Mouse (Mus musculus): ENCODE measurements around the gene Safb2. TPM values are rescaled to one million over a fixed set of nuclear protein-coding genes. Genes with fewer than 3 reads are reported as not detected.
"Not testable (repeated sequence)": the region's sequence is repeated elsewhere in the genome, so short reads cannot be mapped to it uniquely, and the experiment has no call there.

Safb2 gene
- polyA plus RNA-seq, 1 experiment from 2014 or later: 105 TPM

DNA sequence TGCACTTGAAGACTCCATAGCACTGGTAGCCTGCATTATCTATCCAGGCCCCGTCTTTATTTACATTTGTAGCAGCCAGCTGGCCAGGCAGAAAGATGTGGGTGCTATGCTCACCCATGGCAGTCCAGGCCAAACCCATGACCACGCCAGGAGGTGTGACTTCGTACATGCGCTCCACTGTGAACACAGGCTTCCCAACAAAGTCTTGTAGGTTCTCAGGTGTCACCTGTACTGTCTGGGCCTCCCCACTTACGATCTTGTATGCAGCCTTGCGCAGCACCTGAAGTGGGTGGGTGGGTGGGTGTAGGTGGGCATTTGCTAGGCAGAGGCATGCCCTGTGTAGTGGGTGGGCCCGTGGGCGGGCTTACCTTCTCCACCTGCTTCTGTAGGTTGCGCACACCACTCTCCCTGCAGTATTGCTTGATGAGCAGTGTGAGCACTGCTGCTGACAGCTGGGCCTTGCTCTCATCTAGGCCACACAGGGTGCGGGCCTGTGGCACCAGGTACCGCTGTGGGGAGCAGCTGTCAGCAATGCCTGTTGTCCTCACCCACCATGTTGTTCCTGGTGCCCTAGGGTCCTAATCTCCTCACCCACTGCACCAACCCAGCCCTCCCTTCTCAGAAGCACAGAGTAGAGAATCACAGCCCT is 30.9 kb upstream of the Safb2 start:
- H3K4me1 ChIP-seq: peaks cover 27% of the 10 kb centered on the region

DNA sequence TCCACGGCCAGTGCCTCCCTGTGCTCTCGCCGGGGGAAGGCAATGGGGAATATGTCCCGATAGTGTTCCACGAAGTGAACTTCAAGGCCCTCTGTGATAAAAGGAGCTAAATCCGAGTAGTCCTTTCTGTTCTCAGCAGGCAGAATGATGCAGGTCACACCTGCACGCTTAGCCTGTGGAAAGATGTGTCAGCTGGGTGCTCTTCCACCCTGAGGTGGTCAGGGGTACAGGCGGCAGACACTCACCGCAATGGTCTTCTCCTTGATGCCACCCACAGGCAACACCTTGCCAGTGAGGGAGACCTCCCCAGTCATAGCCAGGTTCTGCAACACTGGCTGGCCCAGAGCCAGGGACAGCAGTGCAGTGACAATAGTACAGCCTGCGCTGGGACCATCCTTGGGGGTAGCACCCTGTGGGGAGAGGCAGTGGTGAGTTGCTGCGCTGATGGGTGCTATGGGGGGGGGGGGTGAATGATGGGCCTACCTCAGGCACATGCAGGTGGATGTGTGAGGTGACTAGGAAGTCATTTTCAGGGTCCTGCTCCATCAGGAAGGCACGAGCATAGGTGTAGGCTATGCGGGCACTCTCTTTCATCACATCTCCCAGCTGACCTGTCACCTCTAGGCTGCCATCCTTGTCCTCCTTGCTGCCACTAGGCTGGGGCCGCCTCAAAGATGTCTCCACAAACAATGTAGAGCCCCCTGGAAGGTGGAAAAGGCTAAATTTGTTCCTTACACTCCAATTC is 30.2 kb upstream of the Safb2 start:
- WGBS: 31% methylated on average over 14 of the region's 14 CpGs
- Histone ChIP-seq H3K4me2 (replicated peaks) (peak overlapping the region; percentile 84), H3K36me3 (peaks cover 52% of the 10 kb centered on the region), H3K4me3 (peak overlapping the region; percentile 71), H3K9ac (peak overlapping the region; percentile 90), H3K27ac (no peak overlapping the region), H3K27me3 (no peaks in the 10 kb centered on the region), H3K9me3 (replicated peaks) (no peaks in the 10 kb centered on the region), H3K4me1 (peaks cover 29% of the 10 kb centered on the region)
- no peak for ATAC-seq (ENCODE audit: low FRiP score)

More for the DNA sequence above, 30.9 kb upstream of the Safb2 start:
- Histone ChIP-seq H3K9me3 (replicated peaks) (no peaks in the 10 kb centered on the region), H3K9ac (peak overlapping the region; percentile 90), H3K27ac (no peak overlapping the region), H3K4me2 (replicated peaks) (peak overlapping the region; percentile 84), H3K36me3 (peaks cover 59% of the 10 kb centered on the region), H3K4me3 (peak overlapping the region; percentile 71; the same call in 1 of the 2 replicates), H3K27me3 (no peaks in the 10 kb centered on the region)
- no peak for ATAC-seq (ENCODE audit: low FRiP score)
- WGBS: 92% methylated on average over 11 of the region's 11 CpGs

DNA sequence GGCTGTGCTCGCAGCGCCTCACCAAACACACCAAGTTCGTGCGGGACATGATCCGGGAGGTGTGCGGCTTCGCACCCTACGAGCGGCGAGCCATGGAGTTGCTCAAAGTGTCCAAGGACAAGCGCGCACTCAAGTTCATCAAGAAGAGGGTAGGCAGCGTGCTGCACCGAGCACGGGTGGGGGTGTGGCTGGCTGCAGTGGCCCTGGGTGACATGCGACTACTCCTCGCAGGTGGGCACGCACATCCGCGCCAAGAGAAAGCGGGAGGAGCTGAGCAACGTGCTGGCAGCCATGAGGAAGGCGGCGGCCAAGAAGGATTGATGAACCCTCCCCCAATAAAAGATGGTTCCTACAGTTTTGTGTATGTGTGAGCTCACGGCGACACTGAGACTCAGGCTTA is 29.5 kb upstream of the Safb2 start:
- Histone ChIP-seq H3K4me3 (peak overlapping the region; percentile 71), H3K4me2 (replicated peaks) (peak overlapping the region; percentile 84), H3K36me3 (peaks cover 46% of the 10 kb centered on the region), H3K27ac (peak overlapping the region; percentile 91), H3K9ac (peak overlapping the region; percentile 90), H3K4me1 (peaks cover 33% of the 10 kb centered on the region)
- ATAC-seq (ENCODE audit: low FRiP score); H3K9me3 ChIP-seq (replicated peaks); H3K27me3 ChIP-seq: not testable (repeated sequence)
- under 1% methylated on average over 26 of the region's 26 CpGs for WGBS

DNA sequence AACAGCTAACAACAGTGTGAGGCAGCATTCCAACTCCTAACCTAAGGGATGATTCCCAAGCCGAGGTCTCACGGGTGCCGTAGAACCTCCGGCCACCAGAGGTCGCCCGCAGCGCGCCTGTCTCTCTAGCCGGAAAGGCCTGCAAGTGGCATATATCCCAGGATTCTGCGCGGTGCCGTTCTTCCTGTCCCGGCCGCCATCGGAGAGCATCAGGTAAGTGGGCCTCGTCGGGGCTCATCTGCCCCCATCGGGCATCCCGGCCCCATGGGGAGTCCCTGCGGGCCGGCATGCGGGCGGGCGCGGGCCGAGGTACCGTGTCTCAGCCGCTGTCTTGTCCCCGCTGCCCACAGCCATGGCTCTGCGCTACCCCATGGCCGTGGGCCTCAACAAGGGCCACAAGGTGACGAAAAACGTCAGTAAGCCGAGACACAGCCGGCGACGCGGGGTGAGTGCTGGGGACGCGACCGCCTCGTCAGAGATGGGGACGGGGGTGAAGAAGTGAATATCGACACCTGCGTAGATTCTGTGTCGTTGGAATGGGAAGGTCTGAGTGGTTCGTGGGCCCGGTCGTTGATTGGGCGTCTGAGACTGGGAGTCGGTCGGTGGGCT is 29.0 kb upstream of the Safb2 start, which contains the start of gene Rpl36:
TSS of gene Rpl36 (plus strand) at position 181 of the 609 bp plus-strand sequence.
- WGBS: under 1% methylated on average over 52 of the region's 52 CpGs
- Histone ChIP-seq H3K36me3 (peaks cover 40% of the 10 kb centered on the region), H3K4me2 (replicated peaks) (peak within 1 kb of the TSS; percentile 84), H3K4me1 (peaks cover 38% of the 10 kb centered on the region), H3K27me3 (no peaks in the 10 kb centered on the region), H3K4me3 (peak within 1 kb of the TSS; percentile 71), H3K9me3 (replicated peaks) (no peaks in the 10 kb centered on the region), H3K27ac (peak within 1 kb of the TSS; percentile 91), H3K9ac (peak within 1 kb of the TSS; percentile 90)
- peak; percentile 51 for ATAC-seq (ENCODE audit: low FRiP score)

DNA sequence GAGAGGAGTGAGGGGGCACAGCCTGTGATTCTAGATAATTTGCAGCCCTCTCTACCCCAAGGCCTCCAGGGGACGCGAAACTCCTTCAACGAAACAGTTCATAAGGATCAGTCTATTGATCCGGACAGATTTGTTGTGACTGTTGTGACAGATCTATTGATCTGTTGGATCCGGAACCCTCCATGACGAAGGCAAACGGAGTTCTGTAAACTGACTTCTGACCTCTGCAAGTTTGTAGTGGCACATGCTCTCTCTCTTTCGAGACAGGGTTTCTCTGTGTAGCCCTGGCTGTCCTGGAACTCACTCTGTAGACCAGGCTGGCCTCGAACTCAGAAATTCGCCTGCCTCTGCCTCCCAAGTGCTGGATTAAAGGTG is 28.2 kb upstream of the Safb2 start:
- 75% methylated on average over 10 of the region's 10 CpGs for WGBS

DNA sequence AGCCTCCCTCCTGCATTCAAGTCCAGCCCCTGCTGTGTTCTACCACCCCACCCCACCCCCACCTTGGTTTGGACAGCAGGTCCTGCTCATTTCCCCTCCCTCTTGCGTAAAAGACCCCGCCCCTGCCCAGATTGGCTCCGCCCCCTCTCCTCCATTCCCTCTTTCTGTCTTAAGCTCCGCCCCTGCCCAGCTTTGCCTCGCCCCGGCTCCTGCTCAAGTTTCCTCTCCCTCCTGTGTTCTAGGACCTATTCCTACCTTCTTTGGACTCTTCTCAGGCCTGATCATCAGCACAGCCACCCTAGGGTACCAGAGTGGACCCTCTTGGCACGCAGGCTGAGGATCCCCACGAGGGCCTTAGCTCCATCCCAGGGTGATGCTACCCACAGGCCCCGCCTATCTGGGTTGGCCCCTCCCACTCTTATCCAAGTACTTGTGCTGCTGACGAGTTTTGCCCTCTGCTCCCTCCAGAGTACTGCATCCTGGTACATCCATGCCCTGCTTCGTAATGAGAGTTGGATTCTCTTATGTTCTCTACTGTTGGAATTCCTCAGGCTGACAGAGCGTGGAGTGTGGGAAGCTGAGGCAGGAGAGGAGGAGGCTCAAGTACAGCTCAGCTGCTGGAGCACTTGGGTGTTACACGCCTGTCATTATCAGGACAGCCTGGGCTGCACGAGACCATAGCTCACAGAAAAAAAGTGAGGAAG is 27.6 kb upstream of the Safb2 start:
- Histone ChIP-seq H3K4me2 (replicated peaks) (no peak overlapping the region), H3K4me1 (peaks cover 47% of the 10 kb centered on the region), H3K9me3 (replicated peaks) (no peaks in the 10 kb centered on the region), H3K27me3 (no peaks in the 10 kb centered on the region), H3K27ac (no peak overlapping the region), H3K4me3 (no peak overlapping the region), H3K9ac (no peak overlapping the region), H3K36me3 (peaks cover 33% of the 10 kb centered on the region)
- WGBS: 14% methylated on average over 14 of the region's 14 CpGs
- no peak for ATAC-seq (ENCODE audit: low FRiP score)

More for the DNA sequence above, 28.2 kb upstream of the Safb2 start:
- Histone ChIP-seq H3K36me3 (peaks cover 34% of the 10 kb centered on the region), H3K4me1 (peaks cover 46% of the 10 kb centered on the region)
- not testable (repeated sequence) for H3K9me3 ChIP-seq (replicated peaks); H3K4me3 ChIP-seq; H3K9ac ChIP-seq; H3K4me2 ChIP-seq (replicated peaks); H3K27me3 ChIP-seq; ATAC-seq (ENCODE audit: low FRiP score); H3K27ac ChIP-seq

DNA sequence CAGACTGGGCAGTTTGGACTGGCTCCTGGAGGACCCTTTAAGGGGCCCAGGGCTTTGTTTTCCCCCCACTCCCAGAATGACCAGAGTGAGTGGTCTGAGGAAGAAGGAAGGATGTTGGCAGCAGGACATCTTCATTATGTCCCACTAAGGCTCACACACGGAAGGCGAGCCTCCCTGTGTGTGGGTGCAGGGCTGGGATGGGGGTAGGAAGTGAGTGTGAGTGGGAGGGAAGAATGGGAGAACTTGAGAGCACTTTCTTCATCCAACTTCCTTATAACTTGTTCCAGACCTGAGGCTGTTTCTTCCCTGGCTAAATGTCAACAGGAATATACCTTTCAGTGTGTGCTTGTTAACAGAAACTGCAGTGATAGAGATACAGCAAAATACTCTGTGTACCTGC is 26.9 kb upstream of the Safb2 start:
- peaks cover 45% of the 10 kb centered on the region for H3K4me1 ChIP-seq
- H3K9me3 ChIP-seq (replicated peaks): no peaks in the 10 kb centered on the region
- no peak overlapping the region for H3K9ac ChIP-seq

DNA sequence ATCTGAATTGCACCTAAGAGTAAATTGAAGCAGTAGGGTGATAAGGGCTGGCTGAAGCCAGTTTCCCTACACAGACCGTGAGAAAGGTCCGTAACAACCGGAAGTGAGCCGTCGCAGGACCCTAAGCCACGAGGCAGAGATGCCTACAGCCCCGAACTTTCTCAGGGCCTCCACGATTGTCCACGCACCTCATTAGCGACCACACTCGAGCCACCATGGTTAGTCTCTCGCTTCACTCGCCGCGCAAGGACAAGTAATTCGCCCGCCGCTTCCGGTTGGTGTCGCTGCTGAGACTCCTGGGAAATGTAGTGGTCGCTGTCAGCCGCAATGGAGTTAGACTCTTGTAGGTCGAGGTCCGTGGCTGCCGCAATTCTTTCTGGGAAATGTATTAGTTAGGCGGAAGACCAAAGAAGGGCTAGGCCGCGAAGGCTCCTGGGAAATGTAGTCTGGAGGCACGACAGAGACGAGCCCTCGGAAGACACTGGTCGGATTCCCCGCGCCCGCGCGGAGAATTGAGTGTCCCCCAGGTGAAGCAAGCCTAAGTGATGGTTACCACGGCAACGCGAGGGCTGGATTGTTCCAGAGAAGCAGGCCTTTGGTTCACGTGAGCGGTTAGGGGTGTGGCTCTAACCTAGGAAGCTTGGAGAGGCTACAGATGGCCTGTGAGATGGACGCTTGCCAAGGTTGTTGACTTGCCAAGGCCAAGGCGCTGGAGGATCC is 25.2 kb upstream of the Safb2 start, which contains the start of gene 2410015M20Rik:
TSS of gene 2410015M20Rik (minus strand) at position 320 of the 720 bp plus-strand sequence.
- H3K36me3 ChIP-seq: peaks cover 33% of the 10 kb centered on the region
- peak within 1 kb of the TSS; percentile 76 for H3K9ac ChIP-seq
- H3K4me3 ChIP-seq: peak within 1 kb of the TSS; percentile 65
- H3K4me1 ChIP-seq: peaks cover 36% of the 10 kb centered on the region
- peak within 1 kb of the TSS; percentile 75 for H3K4me2 ChIP-seq (replicated peaks)
- under 1% methylated on average over 44 of the region's 44 CpGs for WGBS
- peak within 1 kb of the TSS; percentile 76 for H3K27ac ChIP-seq
- peak; percentile 91 for ATAC-seq (ENCODE audit: low FRiP score)
- no peaks in the 10 kb centered on the region for H3K9me3 ChIP-seq (replicated peaks)
- no peaks in the 10 kb centered on the region for H3K27me3 ChIP-seq

More for the DNA sequence above, 26.9 kb upstream of the Safb2 start:
- Histone ChIP-seq H3K4me3 (no peak overlapping the region), H3K27ac (no peak overlapping the region), H3K36me3 (peaks cover 33% of the 10 kb centered on the region), H3K27me3 (no peaks in the 10 kb centered on the region), H3K4me2 (replicated peaks) (no peak overlapping the region)
- 72% methylated on average over 2 of the region's 2 CpGs for WGBS
- ATAC-seq (ENCODE audit: low FRiP score): no peak

DNA sequence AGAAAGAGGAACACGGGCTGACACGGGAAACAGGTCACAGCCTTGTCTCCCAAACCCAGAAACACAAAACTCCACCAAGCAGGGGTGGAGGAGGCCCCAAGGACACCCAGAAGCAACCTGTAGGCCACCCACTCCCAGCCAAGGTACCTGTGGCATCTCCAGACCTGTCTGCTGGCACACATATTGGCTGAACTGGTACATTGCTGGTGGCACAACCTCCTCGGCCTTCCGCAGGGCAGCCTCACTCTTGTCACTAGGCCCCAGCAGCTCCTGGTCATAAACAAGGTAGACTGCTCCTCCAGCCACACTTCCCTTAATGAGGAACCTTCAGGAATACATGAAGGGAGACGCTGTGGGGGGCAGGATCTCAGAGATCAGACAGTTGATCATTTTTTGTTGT is 24.3 kb upstream of the Safb2 start:
- Histone ChIP-seq H3K9me3 (replicated peaks) (no peaks in the 10 kb centered on the region), H3K27ac (peak overlapping the region; percentile 76; the same call in 1 of the 2 replicates), H3K27me3 (no peaks in the 10 kb centered on the region), H3K4me2 (replicated peaks) (peak overlapping the region; percentile 75), H3K4me3 (peak overlapping the region; percentile 65), H3K36me3 (peaks cover 39% of the 10 kb centered on the region), H3K4me1 (peaks cover 30% of the 10 kb centered on the region), H3K9ac (peak overlapping the region; percentile 76)
- WGBS: 70% methylated on average over 5 of the region's 5 CpGs
- ATAC-seq (ENCODE audit: low FRiP score): no peak

DNA sequence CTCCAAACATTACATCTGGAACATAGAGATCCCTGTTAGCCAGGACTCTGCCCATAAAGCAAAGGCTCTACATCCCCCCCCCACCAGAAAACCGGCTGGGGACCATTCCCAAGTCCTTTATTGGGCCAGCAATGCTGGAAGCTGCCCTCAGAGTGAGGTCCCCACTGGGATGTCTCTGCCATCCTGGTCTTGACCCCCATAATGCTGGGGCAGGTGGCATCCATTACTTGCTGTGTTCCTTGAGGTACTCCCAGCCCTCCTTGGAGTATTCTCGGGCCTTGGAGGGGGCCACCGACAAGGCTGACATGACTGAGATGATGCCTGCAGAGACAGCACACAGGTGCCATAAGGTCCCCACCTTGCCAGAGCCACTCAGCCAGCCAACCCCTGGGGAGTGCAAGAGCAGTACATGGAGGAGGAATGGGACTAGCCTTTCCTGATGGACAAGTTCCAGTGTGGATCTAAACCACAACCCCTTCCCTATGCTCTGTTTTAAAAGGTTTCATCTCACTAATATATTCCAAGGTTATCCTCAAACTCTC is 23.2 kb upstream of the Safb2 start:
- Histone ChIP-seq H3K27ac (no peak overlapping the region), H3K4me1 (peaks cover 30% of the 10 kb centered on the region), H3K9ac (no peak overlapping the region), H3K36me3 (peaks cover 50% of the 10 kb centered on the region), H3K4me3 (no peak overlapping the region), H3K9me3 (replicated peaks) (no peaks in the 10 kb centered on the region), H3K27me3 (no peaks in the 10 kb centered on the region), H3K4me2 (replicated peaks) (no peak overlapping the region)
- ATAC-seq (ENCODE audit: low FRiP score): no peak
- WGBS: 74% methylated on average over 3 of the region's 3 CpGs

DNA sequence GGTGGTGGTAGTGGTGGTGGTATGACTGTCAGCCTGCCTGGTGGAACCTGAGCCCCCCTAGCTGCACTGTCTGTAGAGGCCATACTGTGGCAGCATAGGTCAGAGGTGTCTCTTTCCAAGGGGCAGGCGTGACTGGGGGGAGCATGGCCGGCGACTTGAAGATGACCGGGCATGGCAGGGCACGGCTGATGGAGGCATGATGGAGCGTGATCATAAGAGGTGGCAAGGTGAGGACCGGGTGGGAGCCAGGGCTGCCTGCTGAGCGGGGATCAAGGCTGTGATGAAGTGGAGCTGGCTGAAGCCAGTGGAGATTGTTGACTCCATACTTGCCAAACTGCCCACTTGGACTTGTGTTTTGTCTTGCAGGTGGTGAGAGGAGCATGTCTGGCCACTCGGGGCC is 21.0 kb upstream of the Safb2 start:
- 94% methylated on average over 9 of the region's 9 CpGs for WGBS
- Histone ChIP-seq H3K36me3 (peaks cover 72% of the 10 kb centered on the region), H3K4me3 (no peak overlapping the region), H3K9ac (no peak overlapping the region), H3K27me3 (no peaks in the 10 kb centered on the region), H3K9me3 (replicated peaks) (no peaks in the 10 kb centered on the region), H3K4me1 (peaks cover 21% of the 10 kb centered on the region), H3K4me2 (replicated peaks) (no peak overlapping the region), H3K27ac (no peak overlapping the region)
- no peak for ATAC-seq (ENCODE audit: low FRiP score)

Data from hindbrain, embryonic 12.5 days (tissue).